Mouse (Mus musculus) adrenal gland, adult 8-10 months (tissue): ENCODE measurements around the gene Cfap298. TPM values are rescaled to one million over a fixed set of nuclear protein-coding genes. Genes with fewer than 3 reads are reported as not detected.

Source experiments
- DNase-seq: peaks from one replicate; pipeline ENCODE4 v3.0.0; 2022
- microRNA-seq, 2 experiments: library from miRNA; unstranded; fragments of <30 nt; microRNA quantifications; one replicate each; pipeline ENCODE4 v1.2.0; 2022
- total RNA-seq, 4 experiments: library from RNA; stranded (reverse); gene quantifications; 2 replicates each; pipeline ENCODE4 v1.2.4; 2022

The Cfap298 gene
- total RNA-seq, 4 experiments from 2014 or later: 28.6 to 44.3 (median 38.4) TPM

DNA sequence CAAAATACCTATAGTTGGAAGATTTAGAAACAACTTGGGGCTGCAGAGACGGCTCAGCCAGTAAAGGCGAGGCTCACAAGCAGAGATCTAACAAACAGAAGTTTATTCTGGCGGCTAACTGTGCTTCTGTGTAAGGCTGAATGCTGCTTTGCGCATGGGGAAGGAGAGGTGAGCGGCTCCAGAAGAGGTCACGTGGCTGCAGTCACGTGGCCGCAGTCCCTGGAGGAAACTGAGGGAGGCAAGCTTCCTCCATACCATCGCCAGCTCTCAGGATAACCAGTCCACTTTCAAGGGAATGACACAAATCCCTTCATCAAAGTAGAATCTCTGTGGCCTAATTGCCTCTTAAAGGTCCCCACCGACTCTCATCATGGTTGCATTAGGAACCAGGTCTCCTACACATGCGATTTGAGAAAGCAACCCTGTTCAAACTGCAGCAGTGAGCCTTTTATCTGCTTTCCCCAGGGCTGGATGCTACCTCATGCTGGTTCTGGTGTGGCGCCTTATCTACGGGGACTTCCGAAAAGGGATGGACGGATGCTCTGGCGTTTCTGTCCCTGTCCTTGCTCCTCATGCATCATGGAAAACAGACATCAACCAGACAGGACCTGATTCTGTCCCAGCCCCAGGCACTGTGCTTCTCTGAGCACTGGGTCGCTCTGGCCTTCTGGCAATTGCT is 23.9 kb downstream of the Cfap298 start:
- DNase-seq: no peak

DNA sequence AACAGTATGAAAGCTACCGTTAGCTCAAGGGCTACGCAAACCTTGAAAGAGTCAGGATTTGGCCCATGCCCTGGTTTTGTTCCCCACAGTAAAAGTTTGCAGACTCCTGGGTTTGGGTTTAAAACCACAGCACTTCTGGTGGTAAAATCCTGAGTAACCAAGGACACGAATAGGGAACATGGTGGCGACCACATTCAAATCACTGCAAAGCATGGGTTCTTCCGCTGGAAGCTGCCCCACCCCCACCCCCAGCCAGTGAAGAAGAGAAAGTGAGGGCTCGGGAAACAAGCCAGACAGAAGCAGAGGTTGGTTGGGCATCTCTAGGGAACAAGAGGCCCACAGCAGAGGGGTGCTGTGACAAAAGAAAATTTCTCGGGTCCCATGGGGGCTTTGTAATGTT is 27.7 kb downstream of the Cfap298 start:
- DNase-seq: no peak

GRCm38 (mm10) chr16:90903300-90903699 is 31.6 kb downstream of the Cfap298 start:
- DNase-seq: no peak

- DNase-seq: no peak
Measured at GRCm38 (mm10) chr16:90901364-90901763, 33.5 kb downstream of the Cfap298 start.

GRCm38 (mm10) chr16:90899498-90899897 is 35.4 kb downstream of the Cfap298 start:
- DNase-seq: peak; percentile 83

- DNase-seq: peak; percentile 88
Measured at GRCm38 (mm10) chr16:90897651-90898050, 37.3 kb downstream of the Cfap298 start.

- no peak for DNase-seq
Measured at GRCm38 (mm10) chr16:90893792-90894191, 41.1 kb downstream of the Cfap298 start.

- DNase-seq: no peak
Measured at GRCm38 (mm10) chr16:90893019-90893418, 41.9 kb downstream of the Cfap298 start.

DNA sequence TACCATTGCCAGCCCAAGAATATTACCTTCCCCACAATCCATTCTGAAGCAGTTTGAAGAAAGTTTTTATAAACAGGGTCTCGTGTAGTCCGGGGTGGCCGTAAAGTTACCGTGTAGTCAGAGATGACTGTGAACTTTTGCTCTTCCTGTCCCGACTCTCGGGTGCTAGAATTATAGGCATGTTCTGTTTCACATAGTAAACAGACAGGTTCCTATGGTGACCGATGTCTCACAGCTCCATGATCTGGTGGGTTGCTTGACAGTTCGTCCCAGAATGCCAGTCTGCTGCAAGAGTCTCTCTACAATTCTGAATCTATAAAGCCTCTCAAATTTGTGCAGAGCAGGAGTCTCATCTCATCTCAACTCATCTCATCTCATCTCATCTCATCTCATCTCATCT is 42.8 kb downstream of the Cfap298 start:
- no peak for DNase-seq

DNA sequence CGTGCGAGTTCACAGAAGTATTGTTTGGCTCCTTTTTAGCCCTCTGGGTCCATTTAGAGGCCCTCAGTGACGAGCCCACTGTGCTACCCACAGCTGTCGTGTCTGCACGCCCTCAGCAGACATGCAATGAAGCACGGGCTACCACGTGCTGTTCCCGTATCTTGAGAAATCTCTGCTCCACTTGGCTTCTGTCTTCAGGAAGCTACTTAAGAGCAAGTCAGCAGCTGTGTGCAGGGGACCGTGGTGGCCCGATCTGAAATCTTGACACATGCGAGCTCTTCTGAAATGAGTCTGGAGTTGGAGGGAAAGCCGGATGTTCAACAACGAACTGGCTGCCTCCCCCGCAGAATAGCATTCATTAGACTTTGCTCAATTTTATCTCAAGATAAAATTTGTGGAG is 43.3 kb downstream of the Cfap298 start:
- DNase-seq: no peak

DNA sequence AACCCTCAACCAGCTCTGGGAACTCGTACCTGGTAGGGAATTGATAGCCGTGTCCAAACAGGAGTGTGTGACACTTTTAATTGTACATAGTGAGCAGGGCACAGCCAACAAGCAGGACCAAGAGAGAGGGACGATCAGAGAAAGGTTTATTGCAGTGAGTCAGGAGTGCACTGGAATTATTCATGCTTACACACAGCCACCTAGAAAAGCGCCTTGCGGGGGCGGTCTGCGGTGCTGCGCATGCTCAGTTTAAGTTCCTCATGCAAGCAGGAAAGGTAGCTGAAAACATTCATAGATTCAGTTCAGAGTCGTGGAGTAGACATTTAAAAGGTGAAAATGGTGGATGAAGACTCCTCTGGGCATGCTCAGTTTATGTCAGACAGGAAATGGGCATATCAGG is 44.2 kb downstream of the Cfap298 start:
- DNase-seq: no peak

DNA sequence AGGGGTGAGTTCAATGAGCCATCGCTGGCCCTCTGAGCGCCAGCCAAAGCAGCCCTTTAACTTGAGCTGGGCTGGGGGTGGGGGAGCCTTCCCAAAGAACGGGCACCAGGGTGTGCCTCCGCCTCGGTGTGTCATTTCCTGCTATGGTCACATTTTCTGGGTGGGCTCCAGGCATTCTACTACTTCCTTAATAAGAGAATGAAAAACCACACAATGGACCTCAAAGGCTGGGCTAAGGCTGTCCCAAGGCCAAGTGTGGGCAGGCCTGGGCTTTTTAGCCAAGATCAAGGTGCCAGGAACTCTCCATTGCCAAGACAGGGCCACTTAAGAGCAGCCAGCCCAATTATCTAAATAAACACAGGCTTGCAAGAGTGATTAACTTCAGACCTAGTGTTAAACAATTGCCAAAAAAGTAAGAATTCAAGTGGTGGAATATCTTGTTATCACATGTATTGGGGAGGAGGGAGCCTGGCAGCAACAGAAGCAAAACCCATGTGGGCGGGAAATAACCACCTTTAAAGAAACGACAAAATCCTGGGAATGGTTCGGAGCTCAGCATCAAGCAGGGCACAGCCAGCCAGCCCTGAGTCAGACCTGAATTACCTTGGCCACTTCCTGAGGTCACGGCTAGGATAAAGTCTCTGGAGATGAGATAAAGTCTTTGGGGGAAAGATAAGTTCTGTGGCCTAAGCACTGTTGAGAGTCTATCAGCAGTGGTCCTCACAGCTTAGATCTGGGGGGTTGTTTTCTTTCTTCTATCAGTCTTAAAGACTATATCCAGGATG is 48.9 kb downstream of the Cfap298 start:
- no peak for DNase-seq

- DNase-seq: no peak
Measured at GRCm38 (mm10) chr16:90885351-90885750, 49.6 kb downstream of the Cfap298 start.

DNA sequence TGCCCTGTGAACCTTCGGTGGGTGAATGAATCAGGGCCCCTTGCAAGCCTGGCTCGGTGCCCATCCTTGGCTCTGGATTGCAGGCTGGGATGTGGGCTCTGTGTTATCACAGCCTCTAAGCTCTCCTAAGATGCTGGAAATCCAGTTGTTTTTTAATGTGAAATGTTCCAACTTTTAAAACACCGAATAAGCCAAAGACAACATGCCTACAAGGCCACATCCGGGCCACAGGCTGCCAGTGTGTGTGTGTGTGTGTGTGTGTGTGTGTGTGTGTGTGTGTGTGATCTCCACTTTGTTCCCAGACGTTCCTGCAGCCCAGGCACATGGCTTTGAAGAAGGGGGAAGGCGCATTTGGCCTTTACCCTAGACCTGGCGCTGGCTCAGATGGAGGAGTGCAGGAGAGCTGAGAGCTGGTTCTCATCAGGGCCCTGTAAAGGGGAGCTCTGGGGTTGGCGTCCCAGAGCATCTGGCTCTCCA is 52.4 kb downstream of the Cfap298 start:
- peak; percentile 40 for DNase-seq

DNA sequence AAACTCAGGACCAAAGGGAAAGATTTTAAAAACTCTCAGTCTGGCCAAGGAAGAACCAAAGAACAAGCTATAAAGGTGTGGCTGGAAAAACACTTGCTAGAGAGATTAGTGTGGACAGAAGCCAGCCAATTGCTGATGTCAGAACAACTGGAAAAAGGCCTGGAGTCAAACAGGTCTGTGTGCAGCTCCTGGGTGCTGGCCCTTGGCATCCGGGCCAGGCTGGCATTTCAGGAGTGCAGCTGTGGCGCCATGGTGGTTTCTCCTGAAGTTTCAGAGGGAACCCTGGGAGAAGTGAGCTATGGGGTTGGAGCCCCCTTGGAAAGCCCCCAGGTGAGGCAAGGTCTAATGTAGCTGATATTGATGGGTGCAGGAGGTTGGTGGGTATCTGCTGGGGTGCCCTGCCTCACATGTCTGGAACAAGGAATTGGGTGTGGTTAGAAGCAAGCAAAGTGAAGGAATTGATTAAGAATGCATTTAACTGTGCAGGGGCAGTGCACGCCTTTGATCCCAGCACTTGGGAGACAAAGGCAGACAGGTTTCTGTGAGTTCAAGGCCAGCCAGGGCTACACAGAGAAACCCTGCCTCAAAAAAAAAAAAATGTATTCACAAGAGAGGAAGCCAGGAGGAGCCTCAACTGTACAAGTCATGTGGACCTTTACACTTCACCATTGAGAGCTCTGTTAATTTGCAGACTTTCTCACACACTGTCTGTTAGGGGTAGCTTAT is 56.6 kb downstream of the Cfap298 start:
- no peak for DNase-seq

Small RNAs within 50 kb of the gene (microRNA-seq; reads per million reads assigned to microRNA genes)
- 0 reads per million in 2 experiments for gene Gm22933

Other genes with a start within 250 kb of the Cfap298 start
- 1 to 10 TPM; 5.4 to 7.8 (median 6.1) TPM for gene Mis18a, start 207.7 kb downstream of the Cfap298 start, total RNA-seq
- 100 to 1,000 TPM; 200 to 615 (median 376) TPM for gene Mrap, start 196.9 kb downstream of the Cfap298 start, total RNA-seq
- 10 to 100 TPM; 13.5 to 20.2 (median 15.3) TPM for gene Urb1, start 124.7 kb downstream of the Cfap298 start, total RNA-seq
- 1 to 10 TPM; 4.6 to 7.5 (median 6.1) TPM for gene Eva1c, start 108.4 kb downstream of the Cfap298 start, total RNA-seq
- 10 to 100 TPM; 53.0 to 72.0 (median 57.9) TPM for gene Synj1, start 76.2 kb upstream of the Cfap298 start, total RNA-seq
- 10 to 100 TPM; 45.8 to 77.8 (median 53.7) TPM for gene Paxbp1, start 109.4 kb upstream of the Cfap298 start, total RNA-seq
- under 1 TPM in 2 of 4 experiments, not detected in 2; 0.17 to 0.32 TPM for gene 4932438H23Rik, start 160.0 kb upstream of the Cfap298 start, total RNA-seq